Mouse (Mus musculus) lung, postnatal 0 days (tissue): Measurements from ENCODE around the gene Gpatch1. TPM values are rescaled to one million over a fixed set of nuclear protein-coding genes. Genes with fewer than 3 reads are reported as not detected.

ENCODE experiments used
- ATAC-seq: fragments of 200-750 bp; cut with Nextera tagmentation; 2 replicates; pipeline ENCODE4 v1.8.0; 2017; ENCODE audit warnings: moderate library complexity
- DNase-seq: peaks from one replicate; pipeline ENCODE4 v3.0.0-alpha.2; 2016; ENCODE audit warnings: low spot score
- H3K27ac ChIP-seq: fragments of 300-500 bp; sonication (generic); 2 replicates; pipeline ENCODE4 v1.5.1; 2014; ENCODE audit warnings: antibody characterized with exemption, mild to moderate bottlenecking, low read length, mixed read lengths
- H3K27me3 ChIP-seq: fragments of 300-500 bp; sonication (generic); replicated peaks from 2 replicates; pipeline ENCODE4 v1.6.1; 2014; ENCODE audit warnings: low read length, mixed read lengths; ENCODE audit not compliant: insufficient read depth
- H3K36me3 ChIP-seq: fragments of 300-500 bp; sonication (generic); 2 replicates; pipeline ENCODE4 v1.6.1; 2014; ENCODE audit warnings: low read length, mixed read lengths; ENCODE audit not compliant: insufficient read depth
- H3K4me1 ChIP-seq: fragments of 300-500 bp; sonication (generic); 2 replicates; pipeline ENCODE4 v1.6.1; 2014; ENCODE audit warnings: antibody characterized with exemption, low read depth, low read length, mixed read lengths; ENCODE audit not compliant: insufficient read depth
- H3K4me2 ChIP-seq: fragments of 300-500 bp; sonication (generic); replicated peaks from 2 replicates; pipeline ENCODE4 v1.6.1; 2014; ENCODE audit warnings: low read depth, mild to moderate bottlenecking, low read length, moderate library complexity, mixed read lengths
- H3K4me3 ChIP-seq: fragments of 300-500 bp; sonication (generic); 2 replicates; pipeline ENCODE4 v1.5.1; 2014; ENCODE audit warnings: low read depth, low read length
- H3K9ac ChIP-seq: fragments of 300-500 bp; sonication (generic); replicated peaks from 2 replicates; pipeline ENCODE4 v1.6.1; 2014; ENCODE audit warnings: low read depth, mild to moderate bottlenecking
- H3K9me3 ChIP-seq: fragments of 300-500 bp; sonication (generic); 2 replicates; pipeline ENCODE4 v1.6.1; 2016; ENCODE audit warnings: low read length, mixed read lengths
- CTCF ChIP-seq: IDR thresholded peaks from 2 replicates; pipeline ENCODE4 v1.5.1; 2016; ENCODE audit warnings: antibody characterized with exemption, mild to moderate bottlenecking
- EP300 ChIP-seq: IDR thresholded peaks from 2 replicates; pipeline ENCODE4 v1.6.1; 2016; ENCODE audit warnings: antibody characterized with exemption, mild to moderate bottlenecking, control low read depth
- WGBS: fragments of 180-500 bp; shearing (Covaris S2); extraction: QIAGEN DNeasy Blood & Tissue Kit; methylation state at CpG from one replicate; pipeline ENCODE4 v1.1.7; 2014; 5-methylcytosine and 5-hydroxymethylcytosine counted together
- polyA plus RNA-seq: library from polyadenylated mRNA; unstranded; fragments of >200 nt; fragmentation: Nextera tagmentation; extraction: Ambion mirVana; gene quantifications from 2 replicates; pipeline ENCODE4 v1.2.1, GENCODE M21; 2015

The Gpatch1 gene
- polyA plus RNA-seq, 1 experiment from 2014 or later, result 13.6 TPM

GRCm38 (mm10) chr7:35234361-35235245, 83.6 kb downstream of the Gpatch1 start:
- H3K9me3 ChIP-seq, result peaks cover 4% of the 10 kb centered on the region; the same call in 1 of the 2 replicates
- H3K4me1 ChIP-seq, result no peaks in the 10 kb centered on the region
- H3K4me3 ChIP-seq, result peak overlapping the region; percentile 54
- no peaks in the 10 kb centered on the region for H3K36me3 ChIP-seq
- under 1% methylated on average over 45 of the region's 45 CpGs for WGBS
- H3K27me3 ChIP-seq, result no peaks in the 10 kb centered on the region
- TF ChIP-seq CTCF, result no peak
- TF ChIP-seq EP300, result no peak
- H3K27ac ChIP-seq, result peak overlapping the region; percentile 87
- H3K4me2 ChIP-seq, result peak overlapping the region; percentile 53
- DNase-seq (peak; percentile 98), ATAC-seq (peak; percentile 96)
- no peak overlapping the region for H3K9ac ChIP-seq

- 44% methylated on average over 12 of the region's 12 CpGs for WGBS
- no peak for ATAC-seq
Observed at GRCm38 (mm10) chr7:35233861-35234260, 84.4 kb downstream of the Gpatch1 start.

DNA sequence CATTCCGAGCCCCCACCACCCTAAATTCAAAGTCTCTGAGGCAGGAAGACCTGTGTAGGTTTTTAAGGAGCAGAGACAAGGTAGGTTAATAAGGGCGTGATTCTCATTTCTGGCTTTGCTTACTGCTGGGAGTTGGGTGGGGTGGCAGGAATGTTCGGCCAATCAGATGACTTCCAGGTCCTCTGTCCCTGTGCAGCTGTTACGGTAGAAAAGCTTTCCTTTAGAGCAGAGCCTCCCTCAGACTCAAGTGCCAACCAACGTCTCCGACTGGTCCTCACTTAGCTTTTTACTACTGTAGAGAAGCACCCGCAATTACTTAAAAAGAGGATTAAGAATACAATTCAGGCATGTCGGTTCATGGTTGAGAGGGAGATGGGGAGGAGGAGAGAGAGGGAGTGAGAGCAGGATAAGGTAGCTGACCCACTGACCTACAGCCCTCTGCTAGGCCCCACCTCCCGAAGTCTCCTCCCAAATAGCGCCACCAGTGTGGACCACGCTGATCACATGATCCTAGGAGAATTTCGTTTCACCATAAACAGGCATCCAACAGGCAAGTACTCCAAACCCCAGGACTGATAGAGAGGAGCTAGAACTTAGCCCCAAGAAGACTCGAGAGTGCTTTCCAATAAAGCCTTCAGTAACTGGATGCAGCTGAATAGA, 85.3 kb downstream of the Gpatch1 start:
- H3K27ac ChIP-seq, result no peak overlapping the region
- no peak overlapping the region for H3K9ac ChIP-seq
- H3K27me3 ChIP-seq, result no peaks in the 10 kb centered on the region
- no peaks in the 10 kb centered on the region for H3K36me3 ChIP-seq
- peaks cover 4% of the 10 kb centered on the region; the same call in 1 of the 2 replicates for H3K9me3 ChIP-seq
- H3K4me3 ChIP-seq, result no peak overlapping the region
- H3K4me1 ChIP-seq, result no peaks in the 10 kb centered on the region
- ATAC-seq (no peak), DNase-seq (no peak)
- no peak overlapping the region for H3K4me2 ChIP-seq
- 43% methylated on average over 13 of the region's 13 CpGs for WGBS
- TF ChIP-seq CTCF (no peak), EP300 (no peak)

More at GRCm38 (mm10) chr7:35233861-35234260, 84.4 kb downstream of the Gpatch1 start:
- TF ChIP-seq EP300 (no peak), CTCF (no peak)
- no peak overlapping the region for H3K9ac ChIP-seq
- H3K9me3 ChIP-seq, result peaks cover 4% of the 10 kb centered on the region; the same call in 1 of the 2 replicates
- H3K27ac ChIP-seq, result no peak overlapping the region
- peak overlapping the region; percentile 54 for H3K4me3 ChIP-seq
- peak overlapping the region; percentile 53 for H3K4me2 ChIP-seq
- no peaks in the 10 kb centered on the region for H3K27me3 ChIP-seq
- H3K36me3 ChIP-seq, result no peaks in the 10 kb centered on the region
- no peaks in the 10 kb centered on the region for H3K4me1 ChIP-seq
- no peak for DNase-seq

DNA sequence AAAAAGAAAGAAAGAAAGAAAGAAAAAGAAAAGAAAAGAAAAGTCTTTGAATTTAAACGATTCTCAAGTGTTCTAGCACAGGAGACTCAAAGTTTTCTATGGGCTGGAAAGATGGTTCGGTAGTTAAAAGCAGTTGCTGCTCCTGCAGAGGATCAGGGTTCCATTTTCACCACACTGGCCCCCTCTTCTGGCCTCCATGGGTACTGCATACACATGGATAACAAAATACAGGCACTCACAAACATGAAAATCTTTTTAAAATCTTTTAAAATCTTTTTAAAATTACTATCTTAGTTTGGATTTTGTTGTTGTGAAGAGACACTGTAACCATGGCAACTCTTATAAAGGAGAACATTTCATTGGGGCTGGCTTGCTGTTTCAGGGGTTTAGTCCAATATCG, 87.9 kb downstream of the Gpatch1 start:
- Histone ChIP-seq H3K4me2 (no peak overlapping the region), H3K36me3 (no peaks in the 10 kb centered on the region), H3K27me3 (no peaks in the 10 kb centered on the region), H3K9ac (no peak overlapping the region), H3K27ac (no peak overlapping the region), H3K9me3 (peaks cover 4% of the 10 kb centered on the region; the same call in 1 of the 2 replicates), H3K4me3 (no peak overlapping the region), H3K4me1 (no peaks in the 10 kb centered on the region)
- peak; percentile 9 for DNase-seq
- 69% methylated on average over 3 of the region's 3 CpGs for WGBS
- no peak for ATAC-seq
- peak; percentile 38 for TF ChIP-seq CTCF
- TF ChIP-seq EP300, result no peak

Other genes with a start within 250 kb of the Gpatch1 start
- 28.9 and 29.8 TPM in 2 replicates for gene Cebpa, start 199.1 kb downstream of the Gpatch1 start, polyA plus RNA-seq
- gene Slc7a10, start 132.1 kb downstream of the Gpatch1 start, polyA plus RNA-seq, result 20.1 and 21.7 TPM in 2 replicates
- 6.6 and 8.5 TPM in 2 replicates for gene Lrp3, start 102.9 kb downstream of the Gpatch1 start, polyA plus RNA-seq
- 4.6 and 5.5 TPM in 2 replicates for gene Rhpn2, start 15.7 kb upstream of the Gpatch1 start, polyA plus RNA-seq
- 10.5 and 11.1 TPM in 2 replicates for gene Faap24, start 78.4 kb upstream of the Gpatch1 start, polyA plus RNA-seq
- gene Cep89, start 78.6 kb upstream of the Gpatch1 start, polyA plus RNA-seq, result 10.7 and 14.3 TPM in 2 replicates
- gene Slc7a9, start 130.4 kb upstream of the Gpatch1 start, polyA plus RNA-seq, result 0.10 and 0.16 TPM in 2 replicates
- 0.12 TPM in 1 of 2 replicates, not detected in the other for gene Tdrd12, start 219.3 kb upstream of the Gpatch1 start, polyA plus RNA-seq
- 28.9 and 30.5 TPM in 2 replicates for gene Nudt19, start 237.9 kb upstream of the Gpatch1 start, polyA plus RNA-seq